ENCODE assay signal across 9 mouse cellular contexts in genomic region chr7:141429840-141430584, GRCm38 (mm10). TPM values are rescaled to one million over a fixed set of nuclear protein-coding genes. Genes with fewer than 3 reads are reported as not detected.
DNase-seq lines count a peak whose midpoint lies in the region; ATAC-seq and TF ChIP-seq lines count a peak whose summit lies in the region.
"Had no signal": no experiment of that assay in that cellular context is flagged by ENCODE, and none has a peak within 500 bp of the region (broad histone marks: within the 10 kb centered on the region; RNA-seq: fewer than 3 reads in every experiment).

No protein-coding gene starts in this region.

- in situ Hi-C loops in CH12.LX (cut with MboI; ENCODE audit: low pct_ligation_motif_present, low pct_unique_long_range_greater_than_20kb, low sequenced_read_pairs) = no loop called here

- H3K9me3 ChIP-seq in heart, embryonic 11.5 days (replicated peaks; ENCODE audit: control insufficient read depth, low read length) = no peaks in the 10 kb centered on the region
- no peaks in the 10 kb centered on the region for H3K9me3 ChIP-seq in CH12.LX (replicated peaks; ENCODE audit: low read length)
- H3K9me3 ChIP-seq in forebrain, embryonic 10.5 days = no peaks in the 10 kb centered on the region
- H3K9me3 ChIP-seq in intestine, embryonic 16.5 days (ENCODE audit: control insufficient read depth, low read length) = no peaks in the 10 kb centered on the region

- H3K4me3 ChIP-seq in heart, embryonic 11.5 days (ENCODE audit: low read depth, low read length) = peak overlapping the region; percentile 16; the same call in 1 of the 2 replicates
- H3K4me3 ChIP-seq in heart, adult 2 months = no peak overlapping the region
- no peak overlapping the region for H3K4me3 ChIP-seq in CH12.LX (replicated peaks in 1 of 3; ENCODE audit: low read depth in 2 of 3, low read length in 2 of 3, poor library complexity in 1 of 3)
- H3K4me3 ChIP-seq in forebrain, embryonic 10.5 days = peak overlapping the region; percentile 55; the same call in 1 of the 2 replicates
- no peak overlapping the region for H3K4me3 ChIP-seq in intestine, embryonic 16.5 days (ENCODE audit: low read length)

- TF ChIP-seq CTCF in heart, adult 2 months (IDR thresholded peaks at IDR 0.05) = no peak
- TF ChIP-seq CTCF in CH12.LX (conservative IDR thresholded peaks at IDR 0.05 in 1 of 2, IDR thresholded peaks at IDR 0.05 in 1 of 2; ENCODE audit: low read depth in 2 of 2, low read length in 2 of 2) = no peak

- TF ChIP-seq EP300 in heart, adult 2 months (IDR thresholded peaks at IDR 0.05; ENCODE audit: insufficient read depth, low read depth, low read length) = no peak
- TF ChIP-seq EP300 in CH12.LX (IDR thresholded peaks at IDR 0.05; ENCODE audit: low read length) = no peak

- no peaks in the 10 kb centered on the region for H3K79me2 ChIP-seq in heart, adult 2 months (replicated peaks; ENCODE audit: control insufficient read depth, insufficient read depth, low read length)
- no peaks in the 10 kb centered on the region for H3K79me2 ChIP-seq in CH12.LX (replicated peaks; ENCODE audit: control insufficient read depth, extremely low read depth, insufficient read depth, poor library complexity, severe bottlenecking)

- H3K27ac ChIP-seq in heart, embryonic 11.5 days (ENCODE audit: low read depth, low read length) = peak overlapping the region; percentile 71
- H3K27ac ChIP-seq in heart, adult 2 months = no peak overlapping the region
- no peak overlapping the region for H3K27ac ChIP-seq in CH12.LX (ENCODE audit: insufficient read depth, low read depth)
- no peak overlapping the region for H3K27ac ChIP-seq in forebrain, embryonic 10.5 days
- H3K27ac ChIP-seq in intestine, embryonic 16.5 days (ENCODE audit: low read length) = no peak overlapping the region

- TF ChIP-seq RAD21 in CH12.LX (IDR thresholded peaks at IDR 0.05; ENCODE audit: low read depth, low read length) = no peak

- H3K9ac ChIP-seq in heart, embryonic 11.5 days (ENCODE audit: low read depth, low read length) = peak overlapping the region; percentile 39; the same call in 1 of the 2 replicates
- H3K9ac ChIP-seq in heart, adult 2 months (ENCODE audit: low read depth, low read length) = no peak overlapping the region
- no peak overlapping the region for H3K9ac ChIP-seq in CH12.LX (ENCODE audit: insufficient read depth, low read depth)
- H3K9ac ChIP-seq in intestine, embryonic 16.5 days (ENCODE audit: low read depth, low read length) = 0 out of 2 replicates have a peak overlapping the region, but pooled peaks have one; percentile 14

- 49% methylated on average over 9 of the region's 9 CpGs for WGBS in heart, embryonic 11.5 days (ENCODE audit: insufficient replicate concordance)
- 58% methylated on average over 9 of the region's 9 CpGs for WGBS in heart, adult 2 months
- WGBS in forebrain, embryonic 10.5 days = 73% methylated on average over 9 of the region's 9 CpGs
- WGBS in intestine, embryonic 16.5 days = 59% methylated on average over 9 of the region's 9 CpGs

- peak; percentile 44; the same call in 1 of the 2 replicates for ATAC-seq in heart, embryonic 11.5 days (replicated peaks; ENCODE audit: insufficient number of reproducible peaks, low FRiP score, low TSS enrichment)
- no peak for ATAC-seq in intestine, embryonic 16.5 days
- no peak for ATAC-seq in megakaryocyte progenitor cell, adult 5-6 weeks (replicated peaks; ENCODE audit: poor library complexity)

- peak overlapping the region; percentile 35 for H3K4me2 ChIP-seq in heart, embryonic 11.5 days
- no peak overlapping the region for H3K4me2 ChIP-seq in CH12.LX (ENCODE audit: insufficient read depth, low read depth, poor library complexity, severe bottlenecking)
- H3K4me2 ChIP-seq in intestine, embryonic 16.5 days (ENCODE audit: low read depth, low read length) = no peak overlapping the region

- 0 out of 2 replicates have a peak, but pooled peaks cover 8% of the 10 kb centered on the region for H3K36me3 ChIP-seq in heart, embryonic 11.5 days (ENCODE audit: control insufficient read depth, insufficient read depth, low read length)
- H3K36me3 ChIP-seq in heart, adult 2 months (ENCODE audit: control insufficient read depth, insufficient read depth, low read length) = no peaks in the 10 kb centered on the region
- H3K36me3 ChIP-seq in CH12.LX (replicated peaks in 1 of 2; ENCODE audit: control insufficient read depth in 1 of 2, insufficient read depth in 1 of 2, low read length in 1 of 2) = peaks cover 39 to 49% of the 10 kb centered on the region in 2 experiments
- H3K36me3 ChIP-seq in forebrain, embryonic 10.5 days (replicated peaks) = peaks cover 39% of the 10 kb centered on the region
- H3K36me3 ChIP-seq in intestine, embryonic 16.5 days (ENCODE audit: control insufficient read depth, insufficient read depth, low read length) = peaks cover 21% of the 10 kb centered on the region

- TF ChIP-seq POLR2A in heart, adult 2 months (IDR thresholded peaks at IDR 0.05; ENCODE audit: insufficient read depth, low read depth, low read length) = no peak
- no peak for TF ChIP-seq POLR2A in CH12.LX (IDR thresholded peaks at IDR 0.05; ENCODE audit: low read depth, low read length)

- intact Hi-C loops in heart, adult 2 months (cut with DNase I) = no loop called here
- intact Hi-C loops in left cerebral cortex, postnatal 4 days (cut with DNase I) = no loop called here

- DNase-seq in heart, adult 2 months = no peak
- DNase-seq in CH12.LX (ENCODE audit: extremely low read depth) = no peak
- DNase-seq in forebrain, embryonic 10.5 days (ENCODE audit: extremely low spot score, low spot score) = no peak
- DNase-seq in left cerebral cortex, postnatal 4 days = no peak
- DNase-seq in Muller cell, postnatal 12 days (ENCODE audit: inconsistent ontology term) = no peak
- DNase-seq: thymus, adult 18-20 months had no signal

- peaks cover 37% of the 10 kb centered on the region for H3K4me1 ChIP-seq in heart, embryonic 11.5 days (ENCODE audit: control insufficient read depth, insufficient read depth, low read length)
- H3K4me1 ChIP-seq in heart, adult 2 months (ENCODE audit: control insufficient read depth, insufficient read depth, low read length) = peaks cover 4% of the 10 kb centered on the region
- peaks cover 8 to 15% of the 10 kb centered on the region in 2 experiments for H3K4me1 ChIP-seq in CH12.LX (ENCODE audit: control insufficient read depth in 1 of 2, insufficient read depth in 2 of 2)
- H3K4me1 ChIP-seq in forebrain, embryonic 10.5 days = peaks cover 54% of the 10 kb centered on the region
- H3K4me1 ChIP-seq in intestine, embryonic 16.5 days (ENCODE audit: control insufficient read depth, insufficient read depth, low read length) = peaks cover 24% of the 10 kb centered on the region

- no peaks in the 10 kb centered on the region for H3K27me3 ChIP-seq in heart, embryonic 11.5 days (ENCODE audit: control insufficient read depth, insufficient read depth, low read length)
- H3K27me3 ChIP-seq in heart, adult 2 months (ENCODE audit: control insufficient read depth, insufficient read depth, low read length) = no peaks in the 10 kb centered on the region
- H3K27me3 ChIP-seq in CH12.LX (replicated peaks) = no peaks in the 10 kb centered on the region
- peaks cover 8% of the 10 kb centered on the region for H3K27me3 ChIP-seq in forebrain, embryonic 10.5 days (ENCODE audit: poor library complexity, severe bottlenecking)
- H3K27me3 ChIP-seq in intestine, embryonic 16.5 days (replicated peaks; ENCODE audit: control insufficient read depth, insufficient read depth, low read length) = no peaks in the 10 kb centered on the region

- dilution Hi-C loops in CH12.LX (cut with MboI; ENCODE audit: extremely low pct_ligation_motif_present, extremely low pct_unique_long_range_greater_than_20kb, low sequenced_read_pairs) = no loop called here

RNA-seq across cellular contexts. Expression of gene Cend1, which starts 0.7 kb away (rescaled TPM):
- 7.4 and 9.3 TPM in 2 replicates for polyA plus RNA-seq in heart, embryonic 11.5 days (2014; fragmentation: Nextera tagmentation; extraction: Ambion mirVana)
- total RNA-seq in heart, adult 2 months (2021) = 1 to 10 TPM; 1.0 to 1.4 TPM
- 1.8 and 2.6 TPM in 2 replicates for polyA plus RNA-seq in heart, adult 2 months (2012; rRNA removed)
- total RNA-seq in CH12.LX (2012; rRNA removed) (not detected in 2 replicates), CH12.LX (2014; rRNA removed) (not detected in 2 replicates)
- not detected in 2 replicates for polyA plus RNA-seq in CH12.LX (2012; ENCODE audit: insufficient read length, low read depth)
- polyA plus RNA-seq in forebrain, embryonic 10.5 days (2016; fragmentation: Nextera tagmentation; extraction: Ambion mirVana) = 7.7 and 8.7 TPM in 2 replicates
- 3.2 and 4.0 TPM in 2 replicates for polyA plus RNA-seq in intestine, embryonic 16.5 days (2015; fragmentation: Nextera tagmentation; extraction: Ambion mirVana)
- not detected in 2 replicates for total RNA-seq in megakaryocyte progenitor cell, adult 5-6 weeks (2015)
- total RNA-seq in megakaryocyte progenitor cell, adult 5-6 weeks (2017) = not detected in 2 replicates
- total RNA-seq in left cerebral cortex, postnatal 4 days (2021) = 100 to 1,000 TPM; 111 to 122 TPM

RNA-seq across cellular contexts. Expression of gene Slc25a22, which starts 7.7 kb away (rescaled TPM):
- polyA plus RNA-seq in heart, embryonic 11.5 days (2014; fragmentation: Nextera tagmentation; extraction: Ambion mirVana) = 19.4 and 19.7 TPM in 2 replicates
- 10 to 100 TPM; 55.8 to 72.6 TPM for total RNA-seq in heart, adult 2 months (2021)
- 85.8 and 88.9 TPM in 2 replicates for polyA plus RNA-seq in heart, adult 2 months (2012; rRNA removed)
- total RNA-seq in CH12.LX (2012; rRNA removed) = 16.1 and 20.8 TPM in 2 replicates
- 6.1 and 6.5 TPM in 2 replicates for total RNA-seq in CH12.LX (2014; rRNA removed)
- polyA plus RNA-seq in CH12.LX (2012; ENCODE audit: insufficient read length, low read depth) = 31.5 and 32.1 TPM in 2 replicates
- polyA plus RNA-seq in forebrain, embryonic 10.5 days (2016; fragmentation: Nextera tagmentation; extraction: Ambion mirVana) = 46.8 and 49.6 TPM in 2 replicates
- 34.6 and 37.7 TPM in 2 replicates for polyA plus RNA-seq in intestine, embryonic 16.5 days (2015; fragmentation: Nextera tagmentation; extraction: Ambion mirVana)
- 15.5 and 19.8 TPM in 2 replicates for total RNA-seq in megakaryocyte progenitor cell, adult 5-6 weeks (2015)
- 4.4 and 5.3 TPM in 2 replicates for total RNA-seq in megakaryocyte progenitor cell, adult 5-6 weeks (2017)
- total RNA-seq in left cerebral cortex, postnatal 4 days (2021) = 100 to 1,000 TPM; 196 to 217 TPM

RNA-seq across cellular contexts. Expression of gene Pidd1, which starts 13.8 kb away (rescaled TPM):
- 9.5 and 9.6 TPM in 2 replicates for polyA plus RNA-seq in heart, embryonic 11.5 days (2014; fragmentation: Nextera tagmentation; extraction: Ambion mirVana)
- under 1 TPM; 0.37 to 0.70 TPM for total RNA-seq in heart, adult 2 months (2021)
- 1.8 and 2.0 TPM in 2 replicates for polyA plus RNA-seq in heart, adult 2 months (2012; rRNA removed)
- total RNA-seq in CH12.LX (2012; rRNA removed) = 7.8 and 9.6 TPM in 2 replicates
- total RNA-seq in CH12.LX (2014; rRNA removed) = 5.1 and 5.8 TPM in 2 replicates
- 21.4 and 24.9 TPM in 2 replicates for polyA plus RNA-seq in CH12.LX (2012; ENCODE audit: insufficient read length, low read depth)
- 24.9 and 26.4 TPM in 2 replicates for polyA plus RNA-seq in forebrain, embryonic 10.5 days (2016; fragmentation: Nextera tagmentation; extraction: Ambion mirVana)
- 7.3 and 8.0 TPM in 2 replicates for polyA plus RNA-seq in intestine, embryonic 16.5 days (2015; fragmentation: Nextera tagmentation; extraction: Ambion mirVana)
- total RNA-seq in megakaryocyte progenitor cell, adult 5-6 weeks (2015) = 14.2 and 14.4 TPM in 2 replicates
- 9.7 and 11.2 TPM in 2 replicates for total RNA-seq in megakaryocyte progenitor cell, adult 5-6 weeks (2017)
- total RNA-seq in left cerebral cortex, postnatal 4 days (2021) = 1 to 10 TPM; 5.5 to 6.6 TPM

RNA-seq across cellular contexts. Expression of gene Gatd1, which starts 16.1 kb away (rescaled TPM):
- polyA plus RNA-seq in heart, embryonic 11.5 days (2014; fragmentation: Nextera tagmentation; extraction: Ambion mirVana) = 29.3 and 32.2 TPM in 2 replicates
- 10 to 100 TPM; 13.4 to 14.9 TPM for total RNA-seq in heart, adult 2 months (2021)
- 23.4 and 29.5 TPM in 2 replicates for polyA plus RNA-seq in heart, adult 2 months (2012; rRNA removed)
- 23.9 and 29.6 TPM in 2 replicates for total RNA-seq in CH12.LX (2012; rRNA removed)
- total RNA-seq in CH12.LX (2014; rRNA removed) = 26.4 and 31.4 TPM in 2 replicates
- 17.6 and 21.2 TPM in 2 replicates for polyA plus RNA-seq in CH12.LX (2012; ENCODE audit: insufficient read length, low read depth)
- 43.2 and 44.7 TPM in 2 replicates for polyA plus RNA-seq in forebrain, embryonic 10.5 days (2016; fragmentation: Nextera tagmentation; extraction: Ambion mirVana)
- 47.5 and 48.2 TPM in 2 replicates for polyA plus RNA-seq in intestine, embryonic 16.5 days (2015; fragmentation: Nextera tagmentation; extraction: Ambion mirVana)
- total RNA-seq in megakaryocyte progenitor cell, adult 5-6 weeks (2015) = 21.9 and 25.9 TPM in 2 replicates
- 13.5 and 16.3 TPM in 2 replicates for total RNA-seq in megakaryocyte progenitor cell, adult 5-6 weeks (2017)
- 10 to 100 TPM; 43.1 to 44.6 TPM for total RNA-seq in left cerebral cortex, postnatal 4 days (2021)

RNA-seq across cellular contexts. Expression of gene Rplp2, which starts 17.2 kb away (rescaled TPM):
- polyA plus RNA-seq in heart, embryonic 11.5 days (2014; fragmentation: Nextera tagmentation; extraction: Ambion mirVana) = 873 and 1,016 TPM in 2 replicates
- total RNA-seq in heart, adult 2 months (2021) = 100 to 1,000 TPM; 848 to 928 TPM
- 404 and 421 TPM in 2 replicates for polyA plus RNA-seq in heart, adult 2 months (2012; rRNA removed)
- total RNA-seq in CH12.LX (2012; rRNA removed) (3,147 and 3,416 TPM in 2 replicates), CH12.LX (2014; rRNA removed) (791 and 892 TPM in 2 replicates)
- 2,025 and 2,969 TPM in 2 replicates for polyA plus RNA-seq in CH12.LX (2012; ENCODE audit: insufficient read length, low read depth)
- polyA plus RNA-seq in forebrain, embryonic 10.5 days (2016; fragmentation: Nextera tagmentation; extraction: Ambion mirVana) = 1,198 and 1,216 TPM in 2 replicates
- polyA plus RNA-seq in intestine, embryonic 16.5 days (2015; fragmentation: Nextera tagmentation; extraction: Ambion mirVana) = 1,164 and 1,258 TPM in 2 replicates
- 2,968 and 3,129 TPM in 2 replicates for total RNA-seq in megakaryocyte progenitor cell, adult 5-6 weeks (2015)
- total RNA-seq in megakaryocyte progenitor cell, adult 5-6 weeks (2017) = 2,070 and 2,265 TPM in 2 replicates
- 100 to 1,000 TPM; 894 to 998 TPM for total RNA-seq in left cerebral cortex, postnatal 4 days (2021)

Comparison
In these comparisons a context has a peak if more than half of its experiments do, and no peak if none do; other contexts are left out.
1. H3K4me3 ChIP-seq: peak in heart, embryonic 11.5 days (single experiment) and forebrain, embryonic 10.5 days (single experiment); none in heart, adult 2 months (single experiment), CH12.LX (0 of 3) and intestine, embryonic 16.5 days (single experiment).
2. H3K9ac ChIP-seq: peak in heart, embryonic 11.5 days (single experiment) and intestine, embryonic 16.5 days (single experiment); none in heart, adult 2 months (single experiment) and CH12.LX (single experiment).